In genomic region chr4:63752687-63753523, GRCm38 (mm10) we compare ENCODE assay signal across 10 mouse cellular contexts. TPM values are rescaled to one million over a fixed set of nuclear protein-coding genes. Genes with fewer than 3 reads are reported as not detected.
DNase-seq lines count a peak whose midpoint lies in the region; ATAC-seq and TF ChIP-seq lines count a peak whose summit lies in the region.
"Had no signal": no experiment of that assay in that cellular context is flagged by ENCODE, and none has a peak within 500 bp of the region (broad histone marks: within the 10 kb centered on the region; RNA-seq: fewer than 3 reads in every experiment).

No protein-coding gene starts in this region.

- 0 out of 2 replicates have a peak, but pooled peaks cover 2% of the 10 kb centered on the region for H3K4me1 ChIP-seq in embryonic facial prominence, embryonic 11.5 days (ENCODE audit: control insufficient read depth, insufficient read depth, low read length)
- peaks cover 3% of the 10 kb centered on the region; the same call in 1 of the 2 replicates for H3K4me1 ChIP-seq in intestine, embryonic 14.5 days (replicated peaks; ENCODE audit: control insufficient read depth, insufficient read depth, low read length)

- H3K27me3 ChIP-seq in embryonic facial prominence, embryonic 11.5 days (ENCODE audit: control insufficient read depth, insufficient read depth, low read length), result no peaks in the 10 kb centered on the region
- no peaks in the 10 kb centered on the region for H3K27me3 ChIP-seq in intestine, embryonic 14.5 days (replicated peaks; ENCODE audit: control insufficient read depth, insufficient read depth, low read length)
- H3K27me3 ChIP-seq: embryonic facial prominence, embryonic 15.5 days had no signal

- H3K27ac ChIP-seq in gastrocnemius, adult 2 months, result no peak overlapping the region
- H3K27ac ChIP-seq in embryonic facial prominence, embryonic 11.5 days (replicated peaks; ENCODE audit: low read depth, low read length), result no peak overlapping the region
- H3K27ac ChIP-seq in intestine, embryonic 14.5 days (ENCODE audit: low read depth), result no peak overlapping the region
- H3K27ac ChIP-seq: embryonic facial prominence, embryonic 15.5 days had no signal

- H3K4me3 ChIP-seq in gastrocnemius, adult 2 months, result no peak overlapping the region
- no peak overlapping the region for H3K4me3 ChIP-seq in embryonic facial prominence, embryonic 11.5 days (ENCODE audit: low read depth, low read length)
- H3K4me3 ChIP-seq in intestine, embryonic 14.5 days (ENCODE audit: low read depth, low read length), result no peak overlapping the region
- H3K4me3 ChIP-seq: embryonic facial prominence, embryonic 15.5 days had no signal

- peak; percentile 32 for DNase-seq in gastrocnemius, adult 2 months
- DNase-seq in gastrocnemius, postnatal 36 days, result no peak
- peak; percentile 27 for DNase-seq in CD4-positive helper T cell, adult 2 months (ENCODE audit: low read depth, low spot score)
- DNase-seq in embryonic facial prominence, embryonic 11.5 days (ENCODE audit: low spot score), result peak; percentile 22
- peak; percentile 67 for DNase-seq in intestine, embryonic 14.5 days (ENCODE audit: low spot score)
- DNase-seq in left cerebral cortex, postnatal 4 days, result peak; percentile 61
- peak; percentile 30 for DNase-seq in ovary, postnatal 14 days (ENCODE audit: low spot score)

- ATAC-seq in embryonic facial prominence, embryonic 11.5 days (replicated peaks; ENCODE audit: insufficient number of reproducible peaks, low FRiP score, low TSS enrichment, low read depth), result no peak
- ATAC-seq in intestine, embryonic 14.5 days (replicated peaks; ENCODE audit: low FRiP score, low TSS enrichment, low read depth), result peak; percentile 53
- no peak for ATAC-seq in megakaryocyte-erythroid progenitor cell, adult 5-6 weeks (replicated peaks; ENCODE audit: low FRiP score, low TSS enrichment, poor library complexity, severe bottlenecking)

- H3K9me3 ChIP-seq in embryonic facial prominence, embryonic 11.5 days (replicated peaks; ENCODE audit: control insufficient read depth, low read length), result no peaks in the 10 kb centered on the region
- no peaks in the 10 kb centered on the region for H3K9me3 ChIP-seq in intestine, embryonic 14.5 days (ENCODE audit: control insufficient read depth, low read length)
- H3K9me3 ChIP-seq: embryonic facial prominence, embryonic 15.5 days had no signal

- no peak overlapping the region for H3K4me2 ChIP-seq in embryonic facial prominence, embryonic 11.5 days (ENCODE audit: low read depth, low read length)
- peak overlapping the region; percentile 0; the same call in 1 of the 2 replicates for H3K4me2 ChIP-seq in intestine, embryonic 14.5 days (ENCODE audit: low read length)
- H3K4me2 ChIP-seq: embryonic facial prominence, embryonic 15.5 days had no signal

- H3K9ac ChIP-seq in embryonic facial prominence, embryonic 11.5 days (replicated peaks; ENCODE audit: low read length), result no peak overlapping the region
- no peak overlapping the region for H3K9ac ChIP-seq in intestine, embryonic 14.5 days (ENCODE audit: low read length)
- H3K9ac ChIP-seq: embryonic facial prominence, embryonic 15.5 days had no signal

- TF ChIP-seq CTCF in gastrocnemius, adult 2 months (IDR thresholded peaks at IDR 0.05), result peak; percentile 7; the same call in 1 of the 2 replicates

- intact Hi-C loops in gastrocnemius, adult 2 months (cut with DNase I), result no loop called here
- intact Hi-C loops in gastrocnemius, postnatal 36 days (cut with DNase I), result no loop called here
- intact Hi-C loops in left cerebral cortex, postnatal 4 days (cut with DNase I), result no loop called here

- WGBS in embryonic facial prominence, embryonic 11.5 days, result 54% methylated on average over 16 of the region's 16 CpGs
- 31% methylated on average over 16 of the region's 16 CpGs for WGBS in intestine, embryonic 14.5 days

- no peaks in the 10 kb centered on the region for H3K36me3 ChIP-seq in embryonic facial prominence, embryonic 11.5 days (replicated peaks; ENCODE audit: control insufficient read depth, insufficient read depth, low read depth, low read length)
- no peaks in the 10 kb centered on the region for H3K36me3 ChIP-seq in intestine, embryonic 14.5 days (ENCODE audit: control insufficient read depth, insufficient read depth, low read length)
- H3K36me3 ChIP-seq: embryonic facial prominence, embryonic 15.5 days had no signal

RNA-seq across cellular contexts. Expression of gene Tnfsf15, which starts 8.0 kb away (rescaled TPM):
- total RNA-seq in gastrocnemius, adult 2 months (2021), result under 1 TPM in 1 of 2 experiments, not detected in 1; 0.08 TPM
- not detected for total RNA-seq in gastrocnemius, postnatal 36 days (2021)
- 0.06 TPM in 1 of 2 replicates, not detected in the other for polyA plus RNA-seq in embryonic facial prominence, embryonic 11.5 days (2014; fragmentation: Nextera tagmentation; extraction: Ambion mirVana)
- polyA plus RNA-seq in intestine, embryonic 14.5 days (2014; fragmentation: Nextera tagmentation; extraction: Ambion mirVana), result 0.17 and 0.27 TPM in 2 replicates
- total RNA-seq in left cerebral cortex, postnatal 4 days (2021), result not detected
- total RNA-seq in megakaryocyte-erythroid progenitor cell, adult 5-6 weeks (2014; fragmentation: Nextera tagmentation), result not detected in 2 replicates
- total RNA-seq in megakaryocyte-erythroid progenitor cell, adult 5-6 weeks (2017), result not detected in 2 replicates
- total RNA-seq: MEL had no signal

Comparison
In these comparisons a context has a peak if more than half of its experiments do, and no peak if none do; other contexts are left out.
1. DNase-seq: peak in gastrocnemius, adult 2 months (single experiment), CD4-positive helper T cell, adult 2 months (single experiment), embryonic facial prominence, embryonic 11.5 days (single experiment), intestine, embryonic 14.5 days (single experiment), left cerebral cortex, postnatal 4 days (single experiment) and ovary, postnatal 14 days (single experiment); none in gastrocnemius, postnatal 36 days (0 of 2).